Mouse (Mus musculus) mesoderm, embryonic 11.5 days (tissue): ENCODE measurements around the gene Cmpk2.
"Not testable (repeated sequence)": the region's sequence is repeated elsewhere in the genome, so short reads cannot be mapped to it uniquely, and the experiment has no call there.

Experiments
- DNase-seq: peaks from one replicate; pipeline ENCODE4 v3.0.0-alpha.2; 2012; ENCODE audit warnings: low read depth, low spot score

Cmpk2 gene

DNA sequence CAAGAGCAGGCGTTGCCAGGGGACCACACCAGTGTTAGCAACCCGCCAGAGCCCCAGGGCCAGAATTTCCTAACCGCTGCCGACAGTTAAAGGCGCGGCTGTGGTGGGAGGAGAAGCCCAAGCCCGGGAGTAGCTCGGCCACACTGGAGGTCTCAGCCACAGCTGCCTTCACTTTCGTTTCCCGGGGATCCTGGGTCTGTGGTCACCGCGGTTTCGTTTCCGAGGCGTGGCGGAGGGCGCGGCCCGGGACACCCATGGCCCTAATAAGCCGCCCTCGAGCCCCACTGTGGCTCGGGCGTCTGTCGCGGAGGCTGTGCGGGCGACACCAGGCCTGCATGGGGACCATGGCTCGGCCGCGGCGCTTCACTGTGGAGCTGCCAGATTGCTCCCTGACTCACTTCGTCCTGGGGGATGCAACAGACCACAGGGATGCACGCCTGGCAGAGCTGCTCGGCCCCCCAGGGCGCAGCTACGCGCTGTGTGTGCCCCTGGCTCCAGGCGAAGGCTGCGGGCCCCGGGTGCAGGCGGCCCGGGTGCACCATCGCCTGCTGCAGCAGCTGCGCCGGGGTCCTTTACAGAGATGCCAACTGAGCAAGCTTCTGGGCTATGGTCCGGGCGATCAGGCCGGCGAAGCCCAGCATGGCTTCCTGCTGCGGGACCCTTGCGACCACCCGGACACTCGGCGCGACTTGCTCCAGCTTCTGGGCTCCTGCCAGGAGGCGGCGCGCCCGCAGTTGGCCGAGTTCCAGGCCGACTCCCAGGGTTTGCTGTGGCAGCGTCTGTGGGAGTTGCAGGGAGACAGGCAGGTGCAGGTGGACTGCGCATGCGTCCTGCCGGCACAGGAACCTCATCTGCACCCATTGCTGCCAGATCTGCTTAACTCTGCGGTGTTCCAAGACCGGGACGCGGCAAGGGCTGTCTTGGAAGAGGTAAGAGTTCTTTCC is at the start of gene Cmpk2:
Gene Cmpk2, plus strand, starts transcription at position 107 of the 944 bp plus-strand sequence.
- DNase-seq: peak; percentile 78

DNA sequence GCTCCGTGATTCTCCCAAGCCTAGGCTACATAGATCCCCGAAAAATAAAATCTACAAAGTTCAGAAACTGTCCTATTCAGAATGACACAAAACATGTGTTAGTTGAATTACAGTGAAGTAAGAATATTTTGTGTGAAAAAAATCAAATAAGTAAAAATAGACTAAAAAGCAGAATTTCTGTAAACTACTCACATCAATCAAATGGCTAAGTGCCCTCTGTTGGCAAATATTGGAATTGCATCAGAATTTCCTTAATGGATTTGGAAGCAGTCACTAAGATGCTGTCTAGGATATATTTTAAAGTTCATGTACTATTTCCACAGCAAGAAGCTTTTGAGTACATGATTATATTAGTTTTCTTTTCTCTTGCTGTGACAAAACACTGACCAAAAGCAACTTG is 44.2 kb upstream of the Cmpk2 start:
- peak; percentile 62 for DNase-seq

- not testable (repeated sequence) for DNase-seq
Observed at GRCm38 (mm10) chr12:26428771-26429170, 40.2 kb upstream of the Cmpk2 start.

GRCm38 (mm10) chr12:26436334-26436733 is 32.7 kb upstream of the Cmpk2 start:
- DNase-seq: no peak

- DNase-seq: no peak
Observed at GRCm38 (mm10) chr12:26437950-26438349, 31.1 kb upstream of the Cmpk2 start.

DNA sequence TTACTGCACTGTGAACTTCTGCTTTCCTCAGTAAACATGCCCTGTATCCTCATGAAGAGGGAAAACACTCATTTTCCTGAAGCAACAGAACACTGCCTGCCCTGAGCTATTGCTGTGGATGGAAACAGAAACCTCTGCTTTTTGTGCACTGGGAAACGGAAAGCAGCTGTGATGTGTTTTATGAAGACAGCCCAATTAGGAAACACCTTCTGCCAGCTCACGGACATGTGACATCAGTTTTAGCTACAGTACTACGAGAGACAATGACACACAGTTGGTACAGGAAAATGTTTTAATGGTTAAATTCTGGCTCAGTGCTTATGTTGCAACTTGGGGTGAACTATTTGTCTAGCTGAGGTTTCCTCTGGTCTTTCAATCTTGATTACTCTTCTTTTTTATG is 29.6 kb upstream of the Cmpk2 start:
- DNase-seq: no peak

GRCm38 (mm10) chr12:26444054-26444453 is 24.9 kb upstream of the Cmpk2 start:
- DNase-seq: peak; percentile 67

GRCm38 (mm10) chr12:26444511-26444910 is 24.5 kb upstream of the Cmpk2 start:
- no peak for DNase-seq

DNA sequence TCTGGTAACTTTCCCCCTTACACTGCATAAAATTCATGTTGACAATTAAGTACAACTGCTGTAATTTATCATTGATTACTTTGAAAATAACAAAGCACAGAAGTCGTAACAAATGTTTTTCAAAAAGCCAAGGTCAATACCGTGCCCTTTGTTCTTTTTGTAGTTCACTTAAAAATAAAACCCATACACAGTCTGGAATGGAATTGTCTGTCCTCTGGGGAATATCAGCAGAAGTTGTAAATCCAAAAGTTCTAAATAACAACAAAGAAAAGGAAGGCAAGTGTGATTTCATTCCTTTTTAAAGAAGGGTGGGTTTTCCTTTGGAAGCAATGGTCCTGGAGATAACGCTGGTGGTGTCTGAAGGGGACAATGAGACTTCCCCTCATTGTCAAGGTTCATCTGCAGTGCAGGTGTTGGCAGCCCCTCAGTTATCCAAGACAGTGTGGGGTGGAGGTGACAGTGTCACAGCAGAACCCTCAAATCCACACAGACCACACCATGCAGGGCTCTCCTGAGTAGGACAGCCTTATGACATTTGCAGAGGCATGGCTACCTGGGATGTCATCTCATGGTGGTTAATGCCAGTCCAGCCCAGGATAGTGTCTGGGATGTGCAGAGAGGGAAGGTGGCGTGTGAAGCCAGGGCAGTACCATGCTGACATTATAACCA is 22.5 kb upstream of the Cmpk2 start:
- DNase-seq: no peak

DNA sequence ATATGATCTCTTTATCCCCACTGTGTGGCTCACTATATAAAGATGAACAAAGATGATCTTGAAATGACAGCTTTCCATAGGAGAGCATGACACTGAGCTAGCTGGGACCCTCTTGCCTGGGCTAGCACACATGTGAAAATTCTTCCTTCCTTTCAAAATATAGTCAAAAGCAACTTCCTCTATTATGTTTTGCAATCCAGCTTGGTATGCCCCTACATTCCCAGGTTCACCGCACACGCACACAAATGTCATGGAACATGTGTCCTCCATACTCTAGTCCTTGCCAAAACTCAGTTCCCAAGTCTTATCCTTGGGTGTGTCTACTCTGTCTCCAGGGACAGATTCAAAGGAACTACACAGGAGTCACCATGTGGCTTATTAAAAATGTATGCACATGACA is 19.5 kb upstream of the Cmpk2 start:
- DNase-seq: no peak

DNA sequence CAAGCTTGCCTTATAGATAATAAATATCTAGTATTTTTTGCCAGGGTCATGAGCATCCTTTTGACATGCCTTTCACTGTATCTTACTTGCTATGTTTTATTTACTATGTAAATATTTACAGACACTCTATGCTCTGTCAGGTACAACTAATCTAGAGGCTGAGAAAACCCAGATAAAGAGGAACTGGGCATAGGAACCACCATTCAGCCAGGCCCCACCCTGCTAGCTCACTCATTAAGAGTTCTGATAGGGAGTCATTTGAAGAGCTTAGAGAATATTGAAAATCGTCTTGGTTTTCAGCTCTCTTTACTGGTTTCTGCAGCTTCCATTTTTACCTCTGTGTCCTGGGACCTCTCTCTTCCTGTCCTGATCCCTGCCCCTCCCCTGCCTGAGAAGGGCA is 17.9 kb upstream of the Cmpk2 start:
- no peak for DNase-seq

DNA sequence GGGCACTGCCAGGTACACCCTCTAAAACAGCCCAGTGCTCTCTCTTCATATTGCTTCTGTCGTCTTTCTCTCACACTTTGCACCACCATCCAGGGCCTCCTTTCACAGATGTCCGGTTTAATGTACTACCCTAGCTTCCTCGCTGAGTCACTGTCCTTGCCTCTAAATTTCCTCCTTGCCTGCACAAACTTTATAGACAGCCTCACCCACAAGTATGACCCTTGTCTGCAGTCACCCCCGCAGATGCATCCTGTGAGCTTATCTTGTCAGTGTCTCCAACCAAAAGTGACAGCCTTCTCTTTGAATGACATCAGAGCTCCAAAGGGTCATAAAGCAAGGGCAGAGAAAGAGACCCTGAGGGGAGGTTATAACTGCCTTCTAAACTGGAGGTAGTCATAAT is 16.1 kb upstream of the Cmpk2 start:
- DNase-seq: no peak

- no peak for DNase-seq
Observed at GRCm38 (mm10) chr12:26454682-26455081, 14.3 kb upstream of the Cmpk2 start.

- peak; percentile 64 for DNase-seq
Observed at GRCm38 (mm10) chr12:26456028-26456698, 12.8 kb upstream of the Cmpk2 start, which contains the start of gene Rsad2. Gene Rsad2 (minus strand): TSS chr12:26456452.

DNA sequence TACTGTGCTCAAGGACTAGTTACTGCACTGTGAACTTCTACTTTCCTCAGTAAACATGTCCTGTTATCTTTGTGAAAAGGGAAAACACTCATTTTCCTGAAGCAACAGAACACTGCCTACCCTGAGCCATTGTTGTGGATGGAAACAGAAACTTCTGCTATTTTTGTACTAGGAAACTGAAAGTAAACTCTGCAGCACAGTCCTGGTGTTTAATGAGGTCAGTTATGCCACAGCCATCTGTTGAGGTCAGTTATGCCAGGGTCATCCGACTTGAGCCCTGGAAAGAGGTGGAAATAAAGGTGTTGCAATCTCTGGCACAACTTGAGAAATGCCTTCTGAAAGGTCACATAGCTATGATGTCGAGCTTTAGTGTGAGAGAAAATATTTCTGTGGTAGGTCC is 8.9 kb upstream of the Cmpk2 start:
- no peak for DNase-seq

- no peak for DNase-seq
Observed at GRCm38 (mm10) chr12:26465600-26465999, 3.4 kb upstream of the Cmpk2 start.

DNA sequence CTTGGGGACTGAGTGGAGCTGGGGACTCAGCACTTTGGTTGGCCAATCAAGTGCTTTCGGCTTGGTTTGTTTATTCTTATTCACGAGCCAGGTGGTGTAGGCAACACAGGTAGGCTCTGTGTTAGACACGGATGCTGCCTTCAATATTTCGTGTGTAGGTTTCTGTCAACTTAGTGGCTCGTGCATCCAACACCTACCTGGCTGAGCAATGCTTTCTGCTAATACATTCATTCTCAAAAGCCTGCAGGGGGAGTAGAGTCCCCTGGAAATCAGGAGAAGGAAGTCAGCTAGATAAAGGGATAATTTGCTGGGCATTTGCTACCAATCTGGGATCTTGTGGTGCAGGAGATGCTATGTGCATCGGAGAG is 1.0 kb downstream of the Cmpk2 start:
- DNase-seq: no peak

DNA sequence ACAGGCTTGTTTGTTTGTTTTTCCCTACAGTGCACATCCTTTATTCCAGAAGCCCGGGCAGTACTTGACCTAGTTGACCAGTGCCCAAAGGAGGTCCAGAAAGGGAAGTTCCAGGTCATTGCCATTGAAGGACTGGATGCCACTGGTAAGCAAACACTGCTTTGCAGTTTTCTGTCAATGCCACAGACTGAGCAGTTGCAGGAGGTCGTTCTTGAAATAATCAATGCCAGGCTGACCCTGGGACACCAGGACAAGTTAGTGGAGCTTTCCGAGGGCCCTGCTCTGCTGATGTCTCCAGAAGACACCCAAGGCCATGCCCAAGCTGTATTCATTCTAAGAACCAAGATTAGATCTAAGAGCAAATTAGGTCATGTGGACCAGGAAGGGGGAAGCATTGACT is 2.4 kb downstream of the Cmpk2 start:
- DNase-seq: no peak

DNA sequence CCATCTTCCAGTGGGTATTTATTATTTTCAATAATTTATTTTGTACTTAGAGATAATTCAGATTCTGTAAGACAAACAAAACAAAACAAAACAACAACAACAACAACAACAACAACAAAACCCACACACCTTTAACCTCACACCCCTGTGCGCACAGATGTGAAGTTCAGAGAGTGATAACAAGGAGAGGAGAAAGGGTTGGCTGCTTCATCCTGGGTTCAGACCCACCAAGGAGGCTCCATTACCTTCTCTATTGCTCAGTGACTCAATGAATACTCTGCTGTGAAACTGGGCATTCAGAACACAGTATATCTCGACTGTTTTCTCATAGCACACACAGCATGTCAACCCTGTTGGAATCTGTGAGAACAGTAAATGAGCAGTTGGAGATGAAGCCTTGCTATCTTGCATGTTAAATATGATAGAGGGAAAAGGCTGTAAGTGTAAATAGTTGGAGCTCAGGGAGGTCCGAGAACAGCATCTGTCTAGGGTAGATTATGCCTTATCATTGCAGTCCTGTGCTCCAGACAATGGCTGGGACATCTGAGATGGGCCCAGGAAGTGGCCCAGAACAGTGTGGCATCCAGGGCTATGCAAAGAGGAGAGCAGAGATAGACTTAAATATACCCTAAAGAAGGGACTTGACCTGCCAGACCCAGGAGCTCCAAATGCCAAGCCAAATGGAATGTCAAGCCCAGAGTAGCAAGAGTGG is 3.9 kb downstream of the Cmpk2 start:
- DNase-seq: no peak

- DNase-seq: no peak
Observed at GRCm38 (mm10) chr12:26473746-26474145, 4.7 kb downstream of the Cmpk2 start.

DNA sequence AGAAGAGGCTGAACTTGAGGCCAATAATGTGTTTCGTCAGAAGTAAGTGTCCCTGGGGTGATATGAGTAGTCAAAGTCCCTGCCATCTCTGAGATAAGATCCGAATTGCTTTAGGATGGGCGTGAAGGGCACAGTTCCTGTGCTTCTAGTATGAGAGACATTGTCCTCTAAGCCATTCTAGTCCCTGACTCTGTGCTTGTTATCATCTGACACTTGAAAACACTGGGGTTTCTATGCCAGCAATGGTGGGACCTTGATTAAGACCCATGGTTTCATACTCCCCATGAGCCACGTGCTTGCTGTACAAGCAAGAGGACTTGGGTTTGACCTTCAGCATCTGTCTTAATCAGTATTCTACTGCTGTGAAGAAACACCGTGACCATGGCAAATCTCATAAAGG is 8.2 kb downstream of the Cmpk2 start:
- no peak for DNase-seq
